Mouse (Mus musculus) forebrain, postnatal 0 days (tissue): Measurements from ENCODE around the gene Serpina12. TPM values are rescaled to one million over a fixed set of nuclear protein-coding genes. Genes with fewer than 3 reads are reported as not detected.

Experiments used
- ATAC-seq: fragments of 200-750 bp; cut with Nextera tagmentation; 2 replicates; pipeline ENCODE4 v1.8.0; 2017; ENCODE audit warnings: mild to moderate bottlenecking, moderate library complexity
- DNase-seq: peaks from one replicate; pipeline ENCODE4 v3.0.0-alpha.2; 2015
- H3K27ac ChIP-seq: fragments of 300-500 bp; sonication (generic); 2 replicates; pipeline ENCODE4 v1.5.1; 2014; ENCODE audit warnings: low read depth, mild to moderate bottlenecking, antibody characterized with exemption, low read length, moderate library complexity, mixed read lengths
- H3K27me3 ChIP-seq: fragments of 300-500 bp; sonication (generic); 2 replicates; pipeline ENCODE4 v1.6.1; 2014; ENCODE audit warnings: mild to moderate bottlenecking, low read length, mixed read lengths; ENCODE audit not compliant: insufficient read depth
- H3K36me3 ChIP-seq: fragments of 300-500 bp; sonication (generic); 2 replicates; pipeline ENCODE4 v1.6.1; 2014; ENCODE audit warnings: mild to moderate bottlenecking, moderate library complexity; ENCODE audit not compliant: insufficient read depth
- H3K4me1 ChIP-seq: fragments of 300-500 bp; sonication (generic); 2 replicates; pipeline ENCODE4 v1.6.1; 2014; ENCODE audit warnings: antibody characterized with exemption; ENCODE audit not compliant: insufficient read depth
- H3K4me2 ChIP-seq: fragments of 300-500 bp; sonication (generic); 2 replicates; pipeline ENCODE4 v1.6.1; 2014; ENCODE audit warnings: low read depth, mild to moderate bottlenecking, moderate library complexity
- H3K4me3 ChIP-seq: fragments of 300-500 bp; sonication (generic); 2 replicates; pipeline ENCODE4 v1.5.1; 2014; ENCODE audit warnings: low read depth, low read length, mixed read lengths
- H3K9ac ChIP-seq: fragments of 300-500 bp; sonication (generic); 2 replicates; pipeline ENCODE4 v1.6.1; 2014; ENCODE audit warnings: mild to moderate bottlenecking
- H3K9me3 ChIP-seq: fragments of 300-500 bp; sonication (generic); 2 replicates; pipeline ENCODE4 v1.6.1; 2016; ENCODE audit warnings: low read length
- CTCF ChIP-seq: sonication (generic); IDR thresholded peaks from 2 replicates; pipeline ENCODE4 v1.5.1; 2016; ENCODE audit warnings: antibody characterized with exemption, control low read depth, low read depth
- WGBS: fragments of 180-500 bp; shearing (Covaris S2); extraction: QIAGEN DNeasy Blood & Tissue Kit; methylation state at CpG from one replicate; pipeline ENCODE4 v1.1.7; 2014; 5-methylcytosine and 5-hydroxymethylcytosine counted together
- polyA plus RNA-seq: library from polyadenylated mRNA; unstranded; fragments of >200 nt; fragmentation: Nextera tagmentation; extraction: Ambion mirVana; gene quantifications from 2 replicates; pipeline ENCODE4 v1.2.1, GENCODE M21; 2015
- total RNA-seq: library from RNA; depleted of rRNA; stranded (reverse); fragments of >200 nt; gene quantifications from 2 replicates; pipeline ENCODE4 v1.2.3, GENCODE M21; 2014; rRNA removed

Serpina12 gene
- total and polyA plus RNA-seq, 2 experiments from 2014 or later: not detected

DNA sequence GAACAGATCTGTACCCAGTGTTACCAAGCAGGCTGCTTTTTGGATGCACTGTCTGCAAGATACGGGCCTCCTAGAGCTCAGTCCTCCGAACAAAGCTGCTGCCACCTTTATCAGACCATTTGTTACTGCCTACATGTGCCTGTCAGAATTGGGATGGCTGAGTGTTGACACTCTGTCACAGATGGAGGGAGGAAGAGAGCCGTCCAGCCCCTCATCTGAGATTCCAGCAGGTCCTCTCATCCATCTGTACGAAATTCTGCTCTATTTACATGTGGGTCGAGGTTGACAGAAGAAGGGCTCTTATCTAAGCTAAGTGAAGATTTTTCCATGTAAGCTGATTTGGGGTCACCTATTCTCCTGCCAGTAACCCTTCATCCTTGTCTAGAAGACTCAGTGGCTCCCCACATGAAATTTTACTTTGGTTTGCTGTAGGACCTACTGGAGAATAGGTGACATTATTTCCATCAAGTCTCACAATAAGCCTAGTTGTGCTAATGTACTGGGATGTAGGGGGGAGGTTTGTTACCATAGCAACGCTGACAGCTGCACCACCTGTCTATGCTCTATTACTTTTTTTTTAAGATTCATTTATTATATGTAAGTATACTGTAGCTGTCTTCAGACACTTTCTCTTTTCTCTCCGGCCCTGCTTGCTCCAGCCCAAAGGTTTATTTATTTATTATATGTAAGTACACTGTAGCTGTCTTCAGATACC, 62.4 kb downstream of the Serpina12 start:
- ATAC-seq (peak; percentile 84), DNase-seq (peak; percentile 64)
- no peaks in the 10 kb centered on the region for H3K36me3 ChIP-seq
- no peak overlapping the region for H3K4me2 ChIP-seq
- 0 out of 2 replicates have a peak, but pooled peaks cover 4% of the 10 kb centered on the region for H3K4me1 ChIP-seq
- H3K9me3 ChIP-seq: no peaks in the 10 kb centered on the region
- no peaks in the 10 kb centered on the region for H3K27me3 ChIP-seq
- 62% methylated on average over 7 of the region's 7 CpGs for WGBS
- TF ChIP-seq CTCF: no peak
- no peak overlapping the region for H3K4me3 ChIP-seq
- H3K9ac ChIP-seq: no peak overlapping the region
- H3K27ac ChIP-seq: peak overlapping the region; percentile 24; the same call in 1 of the 2 replicates

Other genes with a start within 250 kb of the Serpina12 start
- gene Serpina1b, start 214.1 kb downstream of the Serpina12 start, total RNA-seq: not detected in 2 replicates
- not detected in 2 replicates for gene Serpina1b, start 214.1 kb downstream of the Serpina12 start, polyA plus RNA-seq
- not detected in 2 replicates for gene Serpina1a, start 180.9 kb downstream of the Serpina12 start, total RNA-seq
- gene Serpina1a, start 180.9 kb downstream of the Serpina12 start, polyA plus RNA-seq: not detected in 2 replicates
- not detected in 2 replicates for gene Serpina1c, start 139.6 kb downstream of the Serpina12 start, total RNA-seq
- not detected in 2 replicates for gene Serpina1c, start 139.6 kb downstream of the Serpina12 start, polyA plus RNA-seq
- not detected in 2 replicates for gene Serpina1e, start 85.5 kb downstream of the Serpina12 start, total RNA-seq
- not detected in 2 replicates for gene Serpina1e, start 85.5 kb downstream of the Serpina12 start, polyA plus RNA-seq
- gene Serpina11, start 54.5 kb downstream of the Serpina12 start, total RNA-seq: not detected in 2 replicates
- gene Serpina11, start 54.5 kb downstream of the Serpina12 start, polyA plus RNA-seq: not detected in 2 replicates
- gene Serpina9, start 30.7 kb downstream of the Serpina12 start, total RNA-seq: 0.38 TPM in 1 of 2 replicates, not detected in the other
- gene Serpina9, start 30.7 kb downstream of the Serpina12 start, polyA plus RNA-seq: 0.15 and 0.23 TPM in 2 replicates
- gene Serpina5, start 56.7 kb upstream of the Serpina12 start, total RNA-seq: not detected in 2 replicates
- gene Serpina5, start 56.7 kb upstream of the Serpina12 start, polyA plus RNA-seq: not detected in 2 replicates
- not detected in 2 replicates for gene Serpina3a, start 68.3 kb upstream of the Serpina12 start, total RNA-seq
- not detected in 2 replicates for gene Serpina3a, start 68.3 kb upstream of the Serpina12 start, polyA plus RNA-seq
- gene Serpina3b, start 83.6 kb upstream of the Serpina12 start, total RNA-seq: 0.08 TPM in 1 of 2 replicates, not detected in the other
- not detected in 2 replicates for gene Serpina3b, start 83.6 kb upstream of the Serpina12 start, polyA plus RNA-seq
- not detected in 2 replicates for gene Serpina3c, start 109.4 kb upstream of the Serpina12 start, total RNA-seq
- gene Serpina3c, start 109.4 kb upstream of the Serpina12 start, polyA plus RNA-seq: not detected in 2 replicates
- gene Serpina3f, start 170.1 kb upstream of the Serpina12 start, total RNA-seq: 0.23 TPM in 1 of 2 replicates, not detected in the other
- 0.09 and 0.12 TPM in 2 replicates for gene Serpina3f, start 170.1 kb upstream of the Serpina12 start, polyA plus RNA-seq
- 0.15 and 0.43 TPM in 2 replicates for gene Serpina3g, start 191.8 kb upstream of the Serpina12 start, total RNA-seq
- 0.47 and 0.48 TPM in 2 replicates for gene Serpina3g, start 191.8 kb upstream of the Serpina12 start, polyA plus RNA-seq
- 0.10 TPM in 1 of 2 replicates, not detected in the other for gene Serpina3i, start 218.7 kb upstream of the Serpina12 start, total RNA-seq
- gene Serpina3i, start 218.7 kb upstream of the Serpina12 start, polyA plus RNA-seq: not detected in 2 replicates